Mouse (Mus musculus): ENCODE data around the gene Hap1. TPM values are rescaled to one million over a fixed set of nuclear protein-coding genes. Genes with fewer than 3 reads are reported as not detected.

Gene Hap1
- total and polyA plus RNA-seq, 3 experiments = 1.3 to 1.5 (median 1.4) TPM

DNA sequence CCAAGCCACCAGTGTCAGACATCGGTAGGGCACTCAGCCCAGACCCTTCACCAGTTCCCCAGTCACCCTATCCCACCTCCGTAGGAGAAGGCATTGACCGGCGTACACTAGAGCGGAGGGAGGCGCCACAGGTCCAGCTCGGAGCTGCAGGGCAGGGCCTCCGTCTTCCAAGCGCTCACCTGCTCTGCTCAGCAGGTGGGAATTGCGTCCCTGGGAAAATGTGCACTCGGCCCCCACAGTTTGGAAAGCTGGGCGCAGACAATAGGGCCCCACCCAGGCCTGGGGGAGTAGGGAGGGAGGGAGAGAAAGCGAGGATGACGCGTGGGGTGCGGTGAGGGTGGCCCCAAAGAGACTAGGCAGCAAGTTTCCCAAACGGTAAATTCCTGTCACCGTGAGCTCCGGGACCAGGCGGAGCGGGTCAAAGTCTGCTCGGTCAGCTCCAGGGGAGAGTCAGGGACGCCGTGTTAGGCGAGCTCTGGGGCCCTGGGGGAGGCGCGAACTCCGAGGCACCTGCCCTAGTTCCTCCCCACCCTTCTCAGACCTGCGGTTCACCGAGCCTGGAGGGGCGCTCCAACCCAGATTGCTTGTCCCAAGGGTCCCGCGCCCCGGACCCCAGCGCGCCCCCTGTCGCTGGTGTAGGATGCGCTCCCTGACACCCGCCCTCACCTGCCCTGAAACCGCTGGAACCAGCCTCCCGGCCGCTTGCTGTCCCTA, 41.1 kb upstream of the Hap1 start:
- Histone ChIP-seq H3K4me1 (ENCODE audit: control insufficient read depth, insufficient read depth, low read length) (peaks cover 39% of the 10 kb centered on the region), H3K9ac (ENCODE audit: low read depth, low read length) (peak overlapping the region; percentile 95), H3K79me2 (replicated peaks; ENCODE audit: control insufficient read depth, insufficient read depth, low read length) (peaks cover 2% of the 10 kb centered on the region; the same call in 1 of the 2 replicates), H3K27ac (peak overlapping the region; percentile 98), H3K36me3 (ENCODE audit: control insufficient read depth, insufficient read depth, low read length) (peaks cover 20% of the 10 kb centered on the region), H3K27me3 (ENCODE audit: control insufficient read depth, insufficient read depth, low read length) (no peaks in the 10 kb centered on the region), H3K4me3 (peak overlapping the region; percentile 100)
- intact Hi-C loops (cut with DNase I) = loop anchor here (5.0 to 10.0 kb wide), 2 partner anchors 568 to 665 kb away; no protein-coding TSS in a partner anchor
- no peak for TF ChIP-seq EP300 (IDR thresholded peaks at IDR 0.05; ENCODE audit: insufficient read depth, low read depth, low read length)
- TF ChIP-seq POLR2A (IDR thresholded peaks at IDR 0.05; ENCODE audit: insufficient read depth, low read depth, low read length) = no peak; the same call in 1 of the 2 replicates
- TF ChIP-seq CTCF (IDR thresholded peaks at IDR 0.05) = peak; percentile 76
- under 1% methylated on average over 42 of the region's 42 CpGs for WGBS
- peak; percentile 70 to 76 for DNase-seq

DNA sequence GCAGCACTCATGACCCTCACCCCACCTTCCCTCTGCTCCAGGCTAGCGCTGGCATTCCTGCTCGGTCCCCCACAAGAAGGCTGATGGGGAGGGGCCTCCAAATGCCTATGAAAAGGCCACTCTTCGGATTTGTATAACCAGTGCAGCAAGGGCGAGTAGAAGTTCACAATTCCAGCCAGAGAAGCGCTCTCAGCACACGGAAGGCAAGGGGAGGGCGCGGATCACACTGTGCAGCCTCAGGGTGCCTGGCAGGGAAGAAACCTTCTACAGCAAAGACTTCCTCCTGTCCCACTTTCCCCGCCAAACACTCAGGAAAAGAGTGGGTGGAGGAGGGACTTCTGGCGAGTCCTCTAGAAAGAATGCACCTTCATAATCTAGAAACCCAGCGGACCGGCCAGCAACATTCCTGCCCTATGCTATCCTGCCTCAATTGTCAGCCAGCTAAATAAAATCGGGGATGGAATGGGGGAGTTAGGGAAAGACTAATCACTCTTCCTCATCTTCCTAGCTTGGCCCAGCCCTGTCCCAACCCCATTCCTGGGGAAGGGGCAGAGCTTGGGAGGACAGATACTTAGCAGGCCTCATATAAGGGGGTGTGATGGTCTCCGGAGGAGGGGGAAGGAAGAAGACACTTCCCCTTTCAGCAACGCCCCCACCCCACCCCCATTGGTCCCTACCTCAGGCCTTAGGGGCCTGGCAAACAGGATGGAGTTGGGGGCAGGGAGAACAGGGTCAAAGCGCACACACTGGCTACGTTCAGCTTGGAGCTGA, 40.1 kb upstream of the Hap1 start:
- Histone ChIP-seq H3K4me3 (peak overlapping the region; percentile 100), H3K36me3 (ENCODE audit: control insufficient read depth, insufficient read depth, low read length) (peaks cover 25% of the 10 kb centered on the region), H3K9ac (ENCODE audit: low read depth, low read length) (peak overlapping the region; percentile 95), H3K4me1 (ENCODE audit: control insufficient read depth, insufficient read depth, low read length) (peaks cover 42% of the 10 kb centered on the region), H3K79me2 (replicated peaks; ENCODE audit: control insufficient read depth, insufficient read depth, low read length) (peaks cover 2% of the 10 kb centered on the region; the same call in 1 of the 2 replicates), H3K27me3 (ENCODE audit: control insufficient read depth, insufficient read depth, low read length) (no peaks in the 10 kb centered on the region), H3K27ac (peak overlapping the region; percentile 98)
- intact Hi-C loops (cut with DNase I) = loop anchor here (5.0 to 10.0 kb wide), 2 partner anchors 569 to 666 kb away; no protein-coding TSS in a partner anchor
- TF ChIP-seq EP300 (IDR thresholded peaks at IDR 0.05; ENCODE audit: insufficient read depth, low read depth, low read length) (peak; percentile 50; the same call in 1 of the 2 replicates), POLR2A (IDR thresholded peaks at IDR 0.05; ENCODE audit: insufficient read depth, low read depth, low read length) (peak; percentile 50), CTCF (IDR thresholded peaks at IDR 0.05) (0 out of 2 replicates have a peak, but pooled peaks have one; percentile 6)
- DNase-seq = peak; percentile 69 to 71
- WGBS = 8% methylated on average over 17 of the region's 17 CpGs

DNA sequence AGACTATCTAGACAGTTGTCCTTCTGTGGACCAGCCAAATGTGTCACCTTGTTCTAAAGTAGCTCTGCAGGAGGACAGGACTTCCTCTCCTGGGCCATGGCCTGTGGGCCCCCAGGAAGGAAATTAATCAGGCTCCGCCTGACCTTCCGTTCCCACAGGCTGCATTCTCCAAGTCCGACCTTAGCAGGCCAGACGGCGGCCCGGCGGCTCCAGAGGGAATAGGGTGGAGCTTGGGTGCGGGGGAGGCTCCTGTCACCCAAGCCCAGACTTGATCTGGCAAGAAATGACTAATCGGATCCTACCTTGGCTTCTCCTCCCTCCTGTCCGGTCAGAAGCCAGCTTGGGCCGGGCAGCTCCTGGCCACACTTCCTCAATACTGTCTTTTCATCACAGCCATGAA, 39.3 kb upstream of the Hap1 start:
- whole genome bisulfite sequencing = 1% methylated on average over 11 of the region's 11 CpGs
- peak; percentile 94 for TF ChIP-seq EP300 (IDR thresholded peaks at IDR 0.05; ENCODE audit: insufficient read depth, low read depth, low read length)
- no peak for TF ChIP-seq CTCF (IDR thresholded peaks at IDR 0.05)
- peak; percentile 40; the same call in 1 of the 2 replicates for TF ChIP-seq POLR2A (IDR thresholded peaks at IDR 0.05; ENCODE audit: insufficient read depth, low read depth, low read length)

DNA sequence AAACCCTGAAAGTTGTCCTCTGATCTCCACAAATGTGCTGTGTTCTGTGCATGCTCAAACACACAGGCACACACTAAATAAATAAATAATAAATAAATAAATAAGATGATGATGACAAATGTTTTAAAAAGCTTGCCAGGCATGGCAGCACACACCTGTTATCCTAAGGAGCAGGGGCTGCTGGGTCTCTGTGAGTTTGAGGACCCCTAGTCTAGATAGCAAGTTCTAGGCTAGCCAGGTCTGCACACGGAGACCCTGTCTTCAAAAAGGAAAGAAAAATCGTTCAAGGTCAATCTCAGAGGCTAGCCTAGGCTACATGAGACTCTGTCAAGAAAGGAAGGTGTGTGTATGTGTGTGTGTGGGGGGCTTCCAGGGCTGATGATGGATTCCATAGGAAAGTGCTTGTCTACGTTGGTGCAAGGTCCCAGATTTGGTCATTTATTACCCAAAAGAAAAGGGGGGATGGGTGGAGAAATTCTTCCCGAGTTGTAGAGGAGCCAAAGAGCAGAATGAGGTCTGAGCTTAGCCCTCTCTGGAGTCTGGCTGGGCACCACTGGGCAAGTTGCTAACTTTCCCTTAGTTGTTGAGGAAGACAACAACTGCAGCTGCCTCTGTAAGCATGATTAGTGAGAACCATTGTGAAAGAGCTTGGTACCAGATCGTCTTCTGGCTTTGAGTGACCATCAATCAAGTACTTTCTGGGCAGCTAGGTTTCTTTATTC, 38.6 kb upstream of the Hap1 start:
- intact Hi-C loops (cut with DNase I) = loop anchor here (5.0 to 10.0 kb wide), 2 partner anchors 570 to 668 kb away; no protein-coding TSS in a partner anchor
- peak overlapping the region; percentile 98 for H3K27ac ChIP-seq
- no peak for TF ChIP-seq POLR2A (IDR thresholded peaks at IDR 0.05; ENCODE audit: insufficient read depth, low read depth, low read length)
- no peak for TF ChIP-seq CTCF (IDR thresholded peaks at IDR 0.05)
- no peak for TF ChIP-seq EP300 (IDR thresholded peaks at IDR 0.05; ENCODE audit: insufficient read depth, low read depth, low read length)
- H3K27me3 ChIP-seq (ENCODE audit: control insufficient read depth, insufficient read depth, low read length) = no peaks in the 10 kb centered on the region
- peaks cover 46% of the 10 kb centered on the region for H3K4me1 ChIP-seq (ENCODE audit: control insufficient read depth, insufficient read depth, low read length)
- H3K4me3 ChIP-seq = peak overlapping the region; percentile 100
- no peak for DNase-seq
- peaks cover 2% of the 10 kb centered on the region; the same call in 1 of the 2 replicates for H3K79me2 ChIP-seq (replicated peaks; ENCODE audit: control insufficient read depth, insufficient read depth, low read length)
- peak overlapping the region; percentile 95 for H3K9ac ChIP-seq (ENCODE audit: low read depth, low read length)
- 26% methylated on average over 5 of the region's 5 CpGs for WGBS
- H3K36me3 ChIP-seq (ENCODE audit: control insufficient read depth, insufficient read depth, low read length) = peaks cover 27% of the 10 kb centered on the region

More for the DNA sequence above, 39.3 kb upstream of the Hap1 start:
- peak overlapping the region; percentile 100 for H3K4me3 ChIP-seq
- H3K27ac ChIP-seq = peak overlapping the region; percentile 98
- peaks cover 46% of the 10 kb centered on the region for H3K4me1 ChIP-seq (ENCODE audit: control insufficient read depth, insufficient read depth, low read length)
- peaks cover 2% of the 10 kb centered on the region; the same call in 1 of the 2 replicates for H3K79me2 ChIP-seq (replicated peaks; ENCODE audit: control insufficient read depth, insufficient read depth, low read length)
- no peaks in the 10 kb centered on the region for H3K27me3 ChIP-seq (ENCODE audit: control insufficient read depth, insufficient read depth, low read length)
- intact Hi-C loops (cut with DNase I) = loop anchor here (5.0 to 10.0 kb wide), 2 partner anchors 570 to 667 kb away; no protein-coding TSS in a partner anchor
- DNase-seq = peak; percentile 87 to 92
- peaks cover 25% of the 10 kb centered on the region for H3K36me3 ChIP-seq (ENCODE audit: control insufficient read depth, insufficient read depth, low read length)
- H3K9ac ChIP-seq (ENCODE audit: low read depth, low read length) = peak overlapping the region; percentile 95

DNA sequence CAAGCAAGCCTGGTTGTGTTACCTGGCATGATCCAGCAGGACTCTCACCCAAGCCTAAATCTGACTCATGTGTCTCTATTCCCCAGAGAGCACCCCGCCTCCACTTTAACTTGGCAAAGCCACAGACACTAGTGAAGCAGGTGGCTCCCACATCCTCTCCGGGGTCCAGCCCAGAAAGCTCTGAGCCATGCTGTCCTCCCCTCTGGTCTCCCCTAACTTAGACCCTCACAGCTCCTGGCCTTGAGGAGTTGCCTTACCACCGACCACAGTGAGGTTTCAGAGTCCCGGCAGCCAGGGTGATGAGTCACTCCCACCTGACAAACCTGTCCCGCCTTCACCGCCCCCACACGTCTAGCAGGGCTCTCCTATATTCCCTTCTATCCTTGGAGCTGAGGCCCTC, 37.8 kb upstream of the Hap1 start:
- Histone ChIP-seq H3K4me3 (peak overlapping the region; percentile 100), H3K4me1 (ENCODE audit: control insufficient read depth, insufficient read depth, low read length) (peaks cover 49% of the 10 kb centered on the region), H3K36me3 (ENCODE audit: control insufficient read depth, insufficient read depth, low read length) (peaks cover 33% of the 10 kb centered on the region), H3K27me3 (ENCODE audit: control insufficient read depth, insufficient read depth, low read length) (no peaks in the 10 kb centered on the region), H3K27ac (peak overlapping the region; percentile 98), H3K79me2 (replicated peaks; ENCODE audit: control insufficient read depth, insufficient read depth, low read length) (peaks cover 2% of the 10 kb centered on the region; the same call in 1 of the 2 replicates), H3K9ac (ENCODE audit: low read depth, low read length) (peak overlapping the region; percentile 13; the same call in 1 of the 2 replicates)
- no peak for TF ChIP-seq POLR2A (IDR thresholded peaks at IDR 0.05; ENCODE audit: insufficient read depth, low read depth, low read length)
- TF ChIP-seq EP300 (IDR thresholded peaks at IDR 0.05; ENCODE audit: insufficient read depth, low read depth, low read length) = no peak
- TF ChIP-seq CTCF (IDR thresholded peaks at IDR 0.05) = no peak
- peak; percentile 64 to 67 for DNase-seq
- intact Hi-C loops (cut with DNase I) = loop anchor here (10.0 kb wide), 1 partner anchor 571 kb away; no protein-coding TSS in a partner anchor
- 22% methylated on average over 7 of the region's 7 CpGs for WGBS
